Mouse (Mus musculus): ENCODE measurements around the gene 1810013L24Rik. TPM values are rescaled to one million over a fixed set of nuclear protein-coding genes. Genes with fewer than 3 reads are reported as not detected.

The 1810013L24Rik gene
- total and polyA plus RNA-seq, 3 experiments: 27.1 to 47.7 (median 30.0) TPM

DNA sequence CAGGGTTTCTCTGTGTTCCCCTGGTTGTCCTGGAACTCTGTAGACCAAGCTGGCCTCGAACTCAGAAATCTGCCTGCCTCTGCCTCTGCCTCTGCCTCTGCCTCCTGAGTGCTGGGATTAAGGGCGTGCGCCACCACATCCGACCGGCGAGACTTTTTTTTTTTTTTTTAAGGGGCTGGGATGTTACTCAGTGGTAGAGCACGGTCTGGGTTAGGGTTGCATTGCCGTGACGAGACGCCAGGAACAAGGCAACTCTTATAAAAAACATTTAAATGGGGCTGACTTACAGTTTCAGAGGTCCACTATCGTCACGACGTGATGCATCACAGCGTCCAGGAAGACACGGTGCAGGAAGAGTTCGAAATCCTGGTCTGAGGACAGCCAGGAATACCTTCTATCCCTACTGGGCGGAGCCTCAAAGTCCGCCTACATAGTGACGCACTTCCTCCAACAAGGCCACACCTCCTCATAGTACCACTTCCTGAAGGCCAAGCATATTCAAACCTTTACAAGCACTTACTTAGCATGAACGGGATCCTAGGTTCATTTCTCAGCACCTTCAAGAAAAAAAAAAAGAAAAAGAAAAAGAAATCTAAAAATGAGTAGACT, 37.8 kb upstream of the 1810013L24Rik start, which contains the start of gene Usp7:
Gene Usp7, minus strand, starts transcription at position 360 of the 609 bp plus-strand sequence.
- Histone ChIP-seq H3K9ac (ENCODE audit: insufficient read depth, low read depth) (no peak within 1 kb of the TSS), H3K4me1 (ENCODE audit: control insufficient read depth in 1 of 2, insufficient read depth in 2 of 2) (peaks cover 0 to 3% of the 10 kb centered on the region in 2 experiments; a peak in 1 of 4 replicates), H3K79me2 (replicated peaks; ENCODE audit: control insufficient read depth, extremely low read depth, insufficient read depth, poor library complexity, severe bottlenecking) (no peaks in the 10 kb centered on the region), H3K4me3 (replicated peaks in 1 of 3; ENCODE audit: low read depth in 2 of 3, low read length in 2 of 3, poor library complexity in 1 of 3) (no peak within 1 kb of the TSS), H3K27ac (ENCODE audit: insufficient read depth, low read depth) (no peak within 1 kb of the TSS), H3K36me3 (replicated peaks in 1 of 2; ENCODE audit: control insufficient read depth in 1 of 2, insufficient read depth in 1 of 2, low read length in 1 of 2) (no peaks in the 10 kb centered on the region), H3K4me2 (ENCODE audit: insufficient read depth, low read depth, poor library complexity, severe bottlenecking) (no peak within 1 kb of the TSS), H3K27me3 (replicated peaks) (no peaks in the 10 kb centered on the region), H3K9me3 (replicated peaks; ENCODE audit: low read length) (no peaks in the 10 kb centered on the region)
- in situ Hi-C loops (cut with MboI; ENCODE audit: low pct_ligation_motif_present, low pct_unique_long_range_greater_than_20kb, low sequenced_read_pairs): no loop called here
- dilution Hi-C loops (cut with MboI; ENCODE audit: extremely low pct_ligation_motif_present, extremely low pct_unique_long_range_greater_than_20kb, low sequenced_read_pairs): no loop called here
- no peak for DNase-seq (ENCODE audit: extremely low read depth)
- no peak for TF ChIP-seq E2F4 (IDR thresholded peaks at IDR 0.05; ENCODE audit: insufficient replicate concordance, low read depth, low read length)
- TF ChIP-seq MAZ (IDR thresholded peaks at IDR 0.05; ENCODE audit: low read depth, low read length): no peak
- TF ChIP-seq CTCF (conservative IDR thresholded peaks at IDR 0.05 in 1 of 2, IDR thresholded peaks at IDR 0.05 in 1 of 2; ENCODE audit: low read depth in 2 of 2, low read length in 2 of 2): no peak
- no peak for TF ChIP-seq ZNF384 (IDR thresholded peaks at IDR 0.05; ENCODE audit: low read depth, low read length)
- no peak for TF ChIP-seq MAFK (IDR thresholded peaks at IDR 0.05; ENCODE audit: insufficient replicate concordance, low read length)
- TF ChIP-seq CHD2 (IDR thresholded peaks at IDR 0.05; ENCODE audit: low read length): no peak
- TF ChIP-seq CHD1 (IDR thresholded peaks at IDR 0.05; ENCODE audit: low read depth, low read length): no peak
- TF ChIP-seq IRF4 (IDR thresholded peaks at IDR 0.05; ENCODE audit: low read depth, low read length): no peak
- TF ChIP-seq TCF12 (IDR thresholded peaks at IDR 0.05; ENCODE audit: low read depth, low read length): no peak
- TF ChIP-seq MXI1 (IDR thresholded peaks at IDR 0.05; ENCODE audit: low read depth, low read length): no peak
- no peak for TF ChIP-seq ZMIZ1 (IDR thresholded peaks at IDR 0.05; ENCODE audit: low read depth, low read length)
- no peak for TF ChIP-seq MAX (IDR thresholded peaks at IDR 0.05; ENCODE audit: low read length)

- DNase-seq (ENCODE audit: extremely low read depth): no peak
- Histone ChIP-seq H3K4me1 (ENCODE audit: control insufficient read depth in 1 of 2, insufficient read depth in 2 of 2) (peaks cover 0 to 3% of the 10 kb centered on the region in 2 experiments; a peak in 1 of 4 replicates), H3K9me3 (replicated peaks; ENCODE audit: low read length) (peaks cover 5% of the 10 kb centered on the region), H3K79me2 (replicated peaks; ENCODE audit: control insufficient read depth, extremely low read depth, insufficient read depth, poor library complexity, severe bottlenecking) (no peaks in the 10 kb centered on the region), H3K36me3 (replicated peaks in 1 of 2; ENCODE audit: control insufficient read depth in 1 of 2, insufficient read depth in 1 of 2, low read length in 1 of 2) (no peaks in the 10 kb centered on the region), H3K4me3 (replicated peaks in 1 of 3; ENCODE audit: low read depth in 2 of 3, low read length in 2 of 3, poor library complexity in 1 of 3) (no peak overlapping the region), H3K4me2 (ENCODE audit: insufficient read depth, low read depth, poor library complexity, severe bottlenecking) (no peak overlapping the region), H3K27ac (ENCODE audit: insufficient read depth, low read depth) (no peak overlapping the region), H3K9ac (ENCODE audit: insufficient read depth, low read depth) (no peak overlapping the region), H3K27me3 (replicated peaks) (no peaks in the 10 kb centered on the region)
- TF ChIP-seq MAZ (IDR thresholded peaks at IDR 0.05; ENCODE audit: low read depth, low read length): no peak
- TF ChIP-seq BHLHE40 (IDR thresholded peaks at IDR 0.05; ENCODE audit: low read depth, low read length): no peak
- TF ChIP-seq CHD1 (IDR thresholded peaks at IDR 0.05; ENCODE audit: low read depth, low read length): no peak
- TF ChIP-seq ZMIZ1 (IDR thresholded peaks at IDR 0.05; ENCODE audit: low read depth, low read length): no peak
- peak; percentile 34; the same call in 1 of the 2 replicates for TF ChIP-seq SMC3 (IDR thresholded peaks at IDR 0.05; ENCODE audit: low read depth, low read length)
- TF ChIP-seq RAD21 (IDR thresholded peaks at IDR 0.05; ENCODE audit: low read depth, low read length): peak; percentile 30
- TF ChIP-seq CTCF (conservative IDR thresholded peaks at IDR 0.05 in 1 of 2, IDR thresholded peaks at IDR 0.05 in 1 of 2; ENCODE audit: low read depth in 2 of 2, low read length in 2 of 2): peak in 1 of 2 experiments; percentile 61; a peak in 2 of 4 replicates
- in situ Hi-C loops (cut with MboI; ENCODE audit: low pct_ligation_motif_present, low pct_unique_long_range_greater_than_20kb, low sequenced_read_pairs): no loop called here
- dilution Hi-C loops (cut with MboI; ENCODE audit: extremely low pct_ligation_motif_present, extremely low pct_unique_long_range_greater_than_20kb, low sequenced_read_pairs): no loop called here
Observed at GRCm38 (mm10) chr16:8794952-8795351, 34.9 kb upstream of the 1810013L24Rik start.
